Mouse (Mus musculus): Measurements from ENCODE around the gene Efnb3. TPM values are rescaled to one million over a fixed set of nuclear protein-coding genes. Genes with fewer than 3 reads are reported as not detected.

Gene Efnb3
- total RNA-seq, 1 experiment from 2014 or later, result 0.55 TPM

- ATAC-seq (replicated peaks; ENCODE audit: low read depth, poor library complexity, severe bottlenecking), result no peak
Measured at GRCm38 (mm10) chr11:69521526-69522149, 38.4 kb downstream of the Efnb3 start.

- no peak for ATAC-seq (replicated peaks; ENCODE audit: low read depth, poor library complexity, severe bottlenecking)
Measured at GRCm38 (mm10) chr11:69519976-69520375, 40.0 kb downstream of the Efnb3 start.

GRCm38 (mm10) chr11:69516661-69517060, 43.3 kb downstream of the Efnb3 start:
- no peak for ATAC-seq (replicated peaks; ENCODE audit: low read depth, poor library complexity, severe bottlenecking)

- ATAC-seq (replicated peaks; ENCODE audit: low read depth, poor library complexity, severe bottlenecking), result 0 out of 2 replicates have a peak, but pooled peaks have one; percentile 8
Measured at GRCm38 (mm10) chr11:69516151-69516640, 43.8 kb downstream of the Efnb3 start.

- peak; percentile 77 for ATAC-seq (replicated peaks; ENCODE audit: low read depth, poor library complexity, severe bottlenecking)
Measured at GRCm38 (mm10) chr11:69513840-69514239, 46.2 kb downstream of the Efnb3 start.

GRCm38 (mm10) chr11:69510796-69511496, 49.1 kb downstream of the Efnb3 start:
- ATAC-seq (replicated peaks; ENCODE audit: low read depth, poor library complexity, severe bottlenecking), result no peak

Other genes starting within 250 kb of the Efnb3 start
- 20.3 and 26.5 TPM in 2 replicates for gene Cntrob, start 236.4 kb downstream of the Efnb3 start, total RNA-seq (2017)
- gene Trappc1, start 236.2 kb downstream of the Efnb3 start, total RNA-seq (2017), result 75.4 and 87.8 TPM in 2 replicates
- gene Kcnab3, start 233.9 kb downstream of the Efnb3 start, total RNA-seq (2017), result 0.05 TPM in 1 of 2 replicates, not detected in the other
- 8.3 and 9.0 TPM in 2 replicates for gene Rnf227, start 219.7 kb downstream of the Efnb3 start, total RNA-seq (2017)
- 64.5 and 68.0 TPM in 2 replicates for gene Chd3, start 190.8 kb downstream of the Efnb3 start, total RNA-seq (2017)
- 181 and 216 TPM in 2 replicates for gene Naa38, start 164.7 kb downstream of the Efnb3 start, total RNA-seq (2017)
- 35.5 and 37.6 TPM in 2 replicates for gene Cyb5d1, start 164.6 kb downstream of the Efnb3 start, total RNA-seq (2017)
- 0.46 TPM in 1 of 2 replicates, not detected in the other for gene Tmem88, start 162.0 kb downstream of the Efnb3 start, total RNA-seq (2017)
- 3.5 and 6.6 TPM in 2 replicates for gene Kdm6b, start 146.5 kb downstream of the Efnb3 start, total RNA-seq (2017)
- gene Dnah2, start 11.1 kb downstream of the Efnb3 start, total RNA-seq (2017), result 0.68 TPM in 1 of 2 replicates, not detected in the other
- 5.0 and 8.0 TPM in 2 replicates for gene Wrap53, start 20.1 kb upstream of the Efnb3 start, total RNA-seq (2017)
- 78.8 and 104 TPM in 2 replicates for gene Trp53, start 20.2 kb upstream of the Efnb3 start, total RNA-seq (2017)
- 16.9 and 26.2 TPM in 2 replicates for gene Atp1b2, start 45.7 kb upstream of the Efnb3 start, total RNA-seq (2017)
- gene Shbg, start 57.7 kb upstream of the Efnb3 start, total RNA-seq (2017), result not detected in 2 replicates
- gene Sat2, start 61.8 kb upstream of the Efnb3 start, total RNA-seq (2017), result not detected in 2 replicates
- gene Fxr2, start 72.8 kb upstream of the Efnb3 start, total RNA-seq (2017), result 38.9 and 44.1 TPM in 2 replicates
- gene Sox15, start 95.1 kb upstream of the Efnb3 start, total RNA-seq (2017), result 0.87 TPM in 1 of 2 replicates, not detected in the other
- 51.8 and 56.8 TPM in 2 replicates for gene Mpdu1, start 102.4 kb upstream of the Efnb3 start, total RNA-seq (2017)
- gene Cd68, start 105.9 kb upstream of the Efnb3 start, total RNA-seq (2017), result 11.0 and 29.0 TPM in 2 replicates
- gene Eif4a1, start 112.2 kb upstream of the Efnb3 start, total RNA-seq (2017), result 895 and 933 TPM in 2 replicates
- 75.7 and 92.7 TPM in 2 replicates for gene Senp3, start 121.9 kb upstream of the Efnb3 start, total RNA-seq (2017)
- gene Tnfsf13, start 125.6 kb upstream of the Efnb3 start, total RNA-seq (2017), result 7.7 and 11.1 TPM in 2 replicates
- gene Tnfsf12, start 135.6 kb upstream of the Efnb3 start, total RNA-seq (2017), result not detected in 2 replicates
- 2.1 and 3.0 TPM in 2 replicates for gene Tnfsfm13, start 135.9 kb upstream of the Efnb3 start, total RNA-seq (2017)
- gene Polr2a, start 198.4 kb upstream of the Efnb3 start, total RNA-seq (2017), result 59.3 and 132 TPM in 2 replicates
- gene Slc35g3, start 201.8 kb upstream of the Efnb3 start, total RNA-seq (2017), result not detected in 2 replicates
- 2.2 and 2.6 TPM in 2 replicates for gene Zbtb4, start 205.7 kb upstream of the Efnb3 start, total RNA-seq (2017)
- 0.27 and 1.5 TPM in 2 replicates for gene Chrnb1, start 235.7 kb upstream of the Efnb3 start, total RNA-seq (2017)
- 2.5 TPM in 1 of 2 replicates, not detected in the other for gene Fgf11, start 241.7 kb upstream of the Efnb3 start, total RNA-seq (2017)
- not detected in 2 replicates for gene Tmem102, start 245.4 kb upstream of the Efnb3 start, total RNA-seq (2017)